Mouse (Mus musculus) heart, postnatal 0 days (tissue): ENCODE measurements around the gene Pbx2. TPM values are rescaled to one million over a fixed set of nuclear protein-coding genes. Genes with fewer than 3 reads are reported as not detected.

ENCODE experiments used
- ATAC-seq: fragments of 200-750 bp; cut with Nextera tagmentation; 2 replicates; pipeline ENCODE4 v1.8.0; 2017; ENCODE audit warnings: low read depth, moderate number of reproducible peaks, moderate library complexity; ENCODE audit not compliant: insufficient read depth
- DNase-seq: peaks from one replicate; pipeline ENCODE4 v3.0.0-alpha.2; 2016; ENCODE audit warnings: low spot score
- H3K27ac ChIP-seq: fragments of 300-500 bp; sonication (generic); 2 replicates; pipeline ENCODE4 v1.5.1; 2014; ENCODE audit warnings: low read depth, mild to moderate bottlenecking
- H3K27me3 ChIP-seq: fragments of 300-500 bp; sonication (generic); 2 replicates; pipeline ENCODE4 v1.6.1; 2014; ENCODE audit warnings: low read length, mixed read lengths; ENCODE audit not compliant: control insufficient read depth, insufficient read depth
- H3K36me3 ChIP-seq: fragments of 300-500 bp; sonication (generic); replicated peaks from 2 replicates; pipeline ENCODE4 v1.6.1; 2014; ENCODE audit warnings: low read length, mixed read lengths; ENCODE audit not compliant: control insufficient read depth, insufficient read depth
- H3K4me1 ChIP-seq: fragments of 300-500 bp; sonication (generic); 2 replicates; pipeline ENCODE4 v1.6.1; 2014; ENCODE audit warnings: antibody characterized with exemption; ENCODE audit not compliant: control insufficient read depth, insufficient read depth
- H3K4me2 ChIP-seq: fragments of 300-500 bp; sonication (generic); 2 replicates; pipeline ENCODE4 v1.6.1; 2014; ENCODE audit warnings: low read depth, mild to moderate bottlenecking, low read length, moderate library complexity
- H3K4me3 ChIP-seq: fragments of 300-500 bp; sonication (generic); 2 replicates; pipeline ENCODE4 v1.5.1; 2014; ENCODE audit warnings: low read depth, low read length
- H3K9ac ChIP-seq: fragments of 300-500 bp; sonication (generic); replicated peaks from 2 replicates; pipeline ENCODE4 v1.6.1; 2014; ENCODE audit warnings: low read depth, low read length, mixed read lengths
- H3K9me3 ChIP-seq: fragments of 300-500 bp; sonication (generic); replicated peaks from 2 replicates; pipeline ENCODE4 v1.6.1; 2016; ENCODE audit warnings: low read length; ENCODE audit not compliant: control insufficient read depth
- CTCF ChIP-seq: IDR thresholded peaks from 2 replicates; pipeline ENCODE4 v1.5.1; 2016; ENCODE audit warnings: antibody characterized with exemption, control low read depth, low read depth
- EP300 ChIP-seq: IDR thresholded peaks from 2 replicates; pipeline ENCODE4 v1.6.1; 2016; ENCODE audit warnings: antibody characterized with exemption, low read depth
- WGBS: fragments of 180-500 bp; shearing (Covaris S2); extraction: QIAGEN DNeasy Blood & Tissue Kit; methylation state at CpG from one replicate; pipeline ENCODE4 v1.1.7; 2014; 5-methylcytosine and 5-hydroxymethylcytosine counted together
- polyA plus RNA-seq: library from polyadenylated mRNA; unstranded; fragments of >200 nt; fragmentation: Nextera tagmentation; extraction: Ambion mirVana; gene quantifications from 2 replicates; pipeline ENCODE4 v1.2.1, GENCODE M21; 2015
- total RNA-seq: library from RNA; depleted of rRNA; stranded (reverse); fragments of >200 nt; gene quantifications from 2 replicates; pipeline ENCODE4 v1.2.3, GENCODE M21; 2014; ENCODE audit warnings: low replicate concordance

Pbx2 gene
- total and polyA plus RNA-seq, 2 experiments from 2014 or later: 3.3 to 42.6 TPM

DNA sequence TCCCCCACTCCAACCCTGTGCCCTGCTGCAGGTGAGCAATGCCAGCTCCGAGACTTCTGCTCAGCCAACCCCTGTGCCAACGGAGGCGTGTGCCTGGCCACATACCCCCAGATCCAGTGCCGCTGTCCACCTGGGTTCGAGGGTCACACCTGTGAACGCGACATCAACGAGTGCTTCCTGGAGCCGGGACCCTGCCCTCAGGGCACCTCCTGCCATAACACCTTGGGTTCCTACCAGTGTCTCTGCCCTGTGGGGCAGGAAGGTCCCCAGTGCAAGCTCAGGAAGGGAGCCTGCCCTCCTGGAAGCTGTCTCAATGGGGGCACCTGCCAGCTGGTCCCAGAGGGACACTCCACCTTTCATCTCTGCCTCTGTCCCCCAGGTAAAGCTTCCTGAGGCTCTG is 23.8 kb upstream of the Pbx2 start:
- no peaks in the 10 kb centered on the region for H3K36me3 ChIP-seq
- H3K9me3 ChIP-seq: no peaks in the 10 kb centered on the region
- TF ChIP-seq CTCF (no peak), EP300 (no peak)
- ATAC-seq: no peak
- 46% methylated on average over 9 of the region's 9 CpGs for WGBS
- H3K27ac ChIP-seq: no peak overlapping the region
- H3K9ac ChIP-seq: no peak overlapping the region
- H3K4me2 ChIP-seq: no peak overlapping the region
- peaks cover 5% of the 10 kb centered on the region; the same call in 1 of the 2 replicates for H3K4me1 ChIP-seq
- DNase-seq: no peak
- no peak overlapping the region for H3K4me3 ChIP-seq
- H3K27me3 ChIP-seq: no peaks in the 10 kb centered on the region; the same call in 1 of the 2 replicates

DNA sequence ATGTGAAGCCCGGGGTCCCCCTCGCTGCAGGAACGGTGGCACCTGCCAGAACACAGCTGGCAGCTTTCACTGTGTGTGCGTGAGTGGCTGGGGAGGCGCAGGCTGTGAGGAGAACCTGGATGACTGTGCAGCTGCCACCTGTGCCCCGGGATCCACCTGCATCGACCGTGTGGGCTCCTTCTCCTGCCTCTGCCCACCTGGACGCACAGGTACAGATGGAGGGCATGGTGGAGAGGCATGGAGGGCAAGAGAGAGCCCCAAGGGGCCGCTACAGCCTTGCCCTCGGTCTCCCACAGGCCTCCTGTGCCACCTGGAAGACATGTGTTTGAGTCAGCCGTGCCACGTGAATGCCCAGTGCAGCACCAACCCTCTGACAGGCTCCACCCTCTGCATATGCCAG is 22.6 kb upstream of the Pbx2 start:
- no peak for DNase-seq
- H3K36me3 ChIP-seq: no peaks in the 10 kb centered on the region
- H3K27ac ChIP-seq: no peak overlapping the region
- no peak overlapping the region for H3K4me2 ChIP-seq
- no peak overlapping the region for H3K9ac ChIP-seq
- H3K4me3 ChIP-seq: no peak overlapping the region
- H3K4me1 ChIP-seq: peaks cover 5% of the 10 kb centered on the region; the same call in 1 of the 2 replicates
- ATAC-seq: no peak
- no peaks in the 10 kb centered on the region; the same call in 1 of the 2 replicates for H3K27me3 ChIP-seq
- WGBS: 78% methylated on average over 13 of the region's 13 CpGs
- TF ChIP-seq EP300 (no peak), CTCF (no peak)
- H3K9me3 ChIP-seq: no peaks in the 10 kb centered on the region

DNA sequence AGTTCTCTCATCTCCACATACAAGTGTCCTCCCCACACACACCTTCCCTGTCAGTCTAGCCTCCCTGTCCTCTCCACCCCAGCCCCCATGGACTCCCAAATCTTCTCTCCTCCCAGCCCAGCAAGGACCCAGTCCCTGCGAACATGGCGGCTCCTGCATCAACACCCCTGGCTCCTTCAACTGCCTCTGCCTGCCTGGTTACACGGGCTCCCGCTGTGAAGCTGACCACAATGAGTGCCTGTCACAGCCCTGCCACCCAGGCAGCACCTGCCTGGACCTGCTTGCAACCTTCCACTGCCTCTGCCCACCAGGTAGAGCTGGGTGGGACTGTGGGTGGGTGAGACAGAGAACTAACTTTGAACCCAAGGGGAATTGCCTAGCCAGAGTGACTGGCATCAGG is 21.1 kb upstream of the Pbx2 start:
- WGBS: 70% methylated on average over 4 of the region's 4 CpGs
- H3K4me1 ChIP-seq: no peaks in the 10 kb centered on the region
- ATAC-seq: no peak
- H3K4me2 ChIP-seq: no peak overlapping the region
- H3K27me3 ChIP-seq: no peaks in the 10 kb centered on the region; the same call in 1 of the 2 replicates
- H3K9me3 ChIP-seq: no peaks in the 10 kb centered on the region
- TF ChIP-seq CTCF (no peak), EP300 (no peak)
- DNase-seq: no peak
- no peak overlapping the region for H3K9ac ChIP-seq
- H3K27ac ChIP-seq: no peak overlapping the region
- H3K4me3 ChIP-seq: no peak overlapping the region
- H3K36me3 ChIP-seq: no peaks in the 10 kb centered on the region

DNA sequence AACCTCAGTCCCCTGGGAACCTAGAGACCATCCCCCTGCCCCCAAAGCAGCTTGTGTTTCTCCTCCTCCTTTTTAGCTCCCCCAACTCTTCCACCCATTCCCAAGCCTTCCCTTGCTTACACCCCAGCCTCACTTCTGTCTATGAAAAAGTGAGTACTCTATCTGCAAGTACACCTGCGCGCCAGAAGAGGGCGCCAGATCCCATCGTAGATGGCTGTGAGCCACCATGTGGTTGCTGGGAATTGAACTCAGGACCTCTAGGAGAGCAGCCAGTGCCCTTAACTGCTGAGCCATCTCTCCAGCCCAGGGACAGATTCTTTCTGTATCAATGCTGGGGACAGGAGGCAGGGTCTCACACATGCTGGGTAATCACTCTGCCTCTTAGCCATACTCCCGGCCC is 19.2 kb upstream of the Pbx2 start:
- WGBS: 21% methylated on average over 5 of the region's 5 CpGs
- TF ChIP-seq EP300 (no peak), CTCF (peak; percentile 40)
- H3K4me3 ChIP-seq: no peak overlapping the region

DNA sequence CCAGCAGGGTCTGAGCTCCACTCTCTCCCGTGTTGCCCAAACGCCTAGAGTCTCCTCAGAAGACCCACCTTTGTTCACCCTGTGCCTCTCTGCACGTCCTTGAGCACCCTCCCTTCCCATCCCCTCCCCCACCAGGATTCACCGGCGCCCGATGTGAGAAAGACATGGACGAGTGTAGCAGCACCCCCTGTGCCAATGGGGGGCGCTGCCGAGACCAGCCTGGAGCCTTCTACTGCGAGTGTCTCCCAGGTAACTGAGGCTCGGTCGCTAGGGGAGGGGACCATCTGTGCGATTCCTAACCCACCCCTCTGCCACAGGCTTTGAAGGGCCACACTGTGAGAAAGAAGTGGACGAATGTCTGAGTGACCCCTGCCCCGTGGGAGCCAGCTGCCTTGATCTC is 18.7 kb upstream of the Pbx2 start:
- WGBS: 24% methylated on average over 15 of the region's 15 CpGs
- TF ChIP-seq EP300 (no peak), CTCF (no peak)
- no peak overlapping the region for H3K4me3 ChIP-seq
- H3K36me3 ChIP-seq: 0 out of 2 replicates have a peak, but pooled peaks cover 2% of the 10 kb centered on the region
- ATAC-seq: no peak
- no peak overlapping the region for H3K9ac ChIP-seq
- H3K4me1 ChIP-seq: no peaks in the 10 kb centered on the region
- H3K9me3 ChIP-seq: no peaks in the 10 kb centered on the region
- H3K4me2 ChIP-seq: no peak overlapping the region
- no peak overlapping the region for H3K27ac ChIP-seq
- no peak for DNase-seq
- no peaks in the 10 kb centered on the region for H3K27me3 ChIP-seq

More for the DNA sequence above, 19.2 kb upstream of the Pbx2 start:
- Histone ChIP-seq H3K4me2 (no peak overlapping the region), H3K9ac (no peak overlapping the region), H3K27ac (no peak overlapping the region), H3K4me1 (no peaks in the 10 kb centered on the region), H3K27me3 (no peaks in the 10 kb centered on the region), H3K36me3 (no peaks in the 10 kb centered on the region), H3K9me3 (no peaks in the 10 kb centered on the region)
- DNase-seq (no peak), ATAC-seq (no peak)

DNA sequence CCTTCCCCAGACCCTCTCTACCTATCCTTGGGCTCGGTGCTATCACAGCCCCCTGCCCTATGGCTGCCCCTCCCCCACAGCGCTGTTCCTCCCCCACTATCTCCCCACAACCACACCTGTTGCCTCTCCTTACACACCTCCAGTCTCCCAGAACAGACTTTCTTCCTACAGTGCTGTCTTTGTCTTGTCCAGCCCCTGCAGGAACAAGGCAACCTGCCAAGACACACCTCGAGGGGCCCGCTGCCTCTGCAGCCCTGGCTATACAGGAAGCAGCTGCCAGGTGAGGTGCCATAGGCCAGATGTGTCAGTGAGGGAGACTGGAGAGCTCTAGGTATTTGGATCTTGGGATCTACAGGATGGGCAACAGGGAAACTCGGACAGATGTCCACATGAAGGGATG is 14.5 kb upstream of the Pbx2 start:
- WGBS: 60% methylated on average over 5 of the region's 5 CpGs
- 0 out of 2 replicates have a peak, but pooled peaks cover 4% of the 10 kb centered on the region for H3K36me3 ChIP-seq
- no peak overlapping the region for H3K9ac ChIP-seq
- ATAC-seq: no peak
- H3K27ac ChIP-seq: no peak overlapping the region
- no peak for DNase-seq
- H3K27me3 ChIP-seq: no peaks in the 10 kb centered on the region
- no peaks in the 10 kb centered on the region for H3K9me3 ChIP-seq
- TF ChIP-seq CTCF: no peak
- TF ChIP-seq EP300: no peak
- no peak overlapping the region for H3K4me2 ChIP-seq
- H3K4me3 ChIP-seq: no peak overlapping the region
- no peaks in the 10 kb centered on the region for H3K4me1 ChIP-seq
